Mouse (Mus musculus) myocyte (in vitro differentiated cells): ENCODE results near the gene Ubac2.

ENCODE experiments used
- E2F4 ChIP-seq: IDR thresholded peaks from one replicate; pipeline ENCODE4 v1.6.1; 2011; ENCODE audit warnings: mild to moderate bottlenecking, control low read depth, moderate library complexity; ENCODE audit not compliant: insufficient read depth
- MYOD1 ChIP-seq, 3 experiments: IDR thresholded peaks; one replicate each; pipeline ENCODE4 v1.6.1; 2011; ENCODE audit warnings: control low read depth in 2 of 3, low read depth in 2 of 3, mild to moderate bottlenecking in 2 of 3, moderate library complexity in 1 of 3; ENCODE audit not compliant: insufficient read length in 2 of 3, control insufficient read depth in 1 of 3
- MYOG ChIP-seq, 3 experiments: IDR thresholded peaks; one replicate each; pipeline ENCODE4 v1.6.1; 2011; ENCODE audit warnings: control low read depth in 2 of 3, low read depth in 2 of 3, mild to moderate bottlenecking in 2 of 3; ENCODE audit not compliant: insufficient read length in 2 of 3, control insufficient read depth in 1 of 3, insufficient read depth in 1 of 3
- POLR2A ChIP-seq: IDR thresholded peaks from one replicate; pipeline ENCODE4 v1.6.1; 2011; ENCODE audit warnings: low read depth, mild to moderate bottlenecking, control low read depth, moderate library complexity; ENCODE audit not compliant: insufficient read length
- POLR2AphosphoS2 ChIP-seq: IDR thresholded peaks from one replicate; pipeline ENCODE4 v1.6.1; 2011; ENCODE audit warnings: low read depth, control low read depth; ENCODE audit not compliant: insufficient read length
- SRF ChIP-seq: IDR thresholded peaks from one replicate; pipeline ENCODE4 v1.6.1; 2011; ENCODE audit warnings: low read depth; ENCODE audit not compliant: control insufficient read depth, insufficient read length
- USF1 ChIP-seq: IDR thresholded peaks from one replicate; pipeline ENCODE4 v1.6.1; 2011; ENCODE audit warnings: low read depth, mild to moderate bottlenecking, control low read depth, moderate library complexity

DNA sequence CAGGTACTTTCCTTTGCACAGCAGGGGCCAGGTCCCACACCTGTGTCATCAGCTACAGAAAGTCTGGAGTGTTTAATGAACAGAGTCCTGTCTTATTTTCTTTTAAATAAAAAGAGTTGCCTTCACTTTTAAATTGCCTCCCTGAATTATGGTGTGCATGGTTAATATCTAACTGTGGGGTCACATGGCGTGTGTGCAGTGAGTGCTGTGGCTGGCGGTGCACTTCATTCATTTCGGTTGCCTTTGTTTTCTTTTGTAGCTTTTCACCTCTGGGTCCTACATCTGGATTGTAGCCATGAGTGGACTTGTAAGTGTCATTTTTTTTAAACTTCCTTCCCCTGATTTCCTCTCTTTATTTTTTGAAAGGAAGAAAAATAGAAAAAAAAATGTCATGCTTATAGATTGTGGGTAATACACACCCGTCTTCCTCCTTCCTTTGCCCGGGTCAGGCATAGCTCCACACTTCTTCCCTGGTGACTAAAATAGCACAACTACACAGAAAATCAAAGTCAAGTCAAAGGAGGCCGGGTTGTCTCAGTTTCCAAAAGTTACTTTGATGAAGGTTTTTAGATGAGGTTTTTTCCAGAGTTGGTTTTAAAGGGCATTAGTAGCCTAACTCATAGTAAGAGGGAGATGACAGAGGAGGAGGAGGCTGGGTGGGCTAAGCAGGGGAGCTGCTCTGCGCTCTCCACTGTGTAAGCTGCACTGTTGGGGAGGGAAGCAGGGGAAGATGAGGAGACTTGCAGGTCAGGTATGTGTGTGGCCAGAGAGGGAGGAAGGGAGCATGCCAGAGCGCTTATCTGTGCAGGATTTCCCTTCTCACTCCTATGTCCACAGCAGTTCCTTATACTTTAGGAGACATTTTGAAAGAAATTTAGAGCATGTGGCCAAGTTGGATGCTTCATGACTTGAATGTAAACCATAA is 104.9 kb downstream of the Ubac2 start:
- TF ChIP-seq POLR2A, result no peak
- TF ChIP-seq E2F4, result no peak
- no peak for TF ChIP-seq USF1
- no peak for TF ChIP-seq POLR2AphosphoS2
- no peak for TF ChIP-seq MYOG (IDR thresholded peaks at IDR 0.05; ENCODE audit: control insufficient read depth in 1 of 3, insufficient read depth in 1 of 3, insufficient read length in 2 of 3, low read depth in 2 of 3)
- no peak for TF ChIP-seq SRF
- no peak for TF ChIP-seq MYOD1 (IDR thresholded peaks at IDR 0.05; ENCODE audit: control insufficient read depth in 1 of 3, insufficient read length in 2 of 3, low read depth in 2 of 3)
